Mouse (Mus musculus) hindbrain, postnatal 0 days (tissue): ENCODE results near the gene Abcc8. TPM values are rescaled to one million over a fixed set of nuclear protein-coding genes. Genes with fewer than 3 reads are reported as not detected.
"Not testable (repeated sequence)": the region's sequence is repeated elsewhere in the genome, so short reads cannot be mapped to it uniquely, and the experiment has no call there.

ENCODE experiments used
- ATAC-seq: fragments of 200-750 bp; cut with Nextera tagmentation; 2 replicates; pipeline ENCODE4 v1.8.0; 2017; ENCODE audit warnings: mild to moderate bottlenecking, moderate TSS enrichment, moderate library complexity
- DNase-seq: peaks from one replicate; pipeline ENCODE4 v3.0.0-alpha.2; 2015; ENCODE audit warnings: low spot score
- H3K27ac ChIP-seq: fragments of 300-500 bp; sonication (generic); 2 replicates; pipeline ENCODE4 v1.5.1; 2014; ENCODE audit warnings: mild to moderate bottlenecking
- H3K27me3 ChIP-seq: fragments of 300-500 bp; sonication (generic); 2 replicates; pipeline ENCODE4 v1.6.1; 2014; ENCODE audit warnings: low read length, mixed read lengths; ENCODE audit not compliant: insufficient read depth
- H3K36me3 ChIP-seq: fragments of 300-500 bp; sonication (generic); 2 replicates; pipeline ENCODE4 v1.6.1; 2014; ENCODE audit warnings: low read length, mixed read lengths; ENCODE audit not compliant: insufficient read depth
- H3K4me1 ChIP-seq: fragments of 300-500 bp; sonication (generic); 2 replicates; pipeline ENCODE4 v1.6.1; 2014; ENCODE audit warnings: antibody characterized with exemption, low read length, mixed read lengths; ENCODE audit not compliant: insufficient read depth
- H3K4me2 ChIP-seq: fragments of 300-500 bp; sonication (generic); 2 replicates; pipeline ENCODE4 v1.6.1; 2014; ENCODE audit warnings: low read depth, mild to moderate bottlenecking, low read length, moderate library complexity, mixed read lengths
- H3K4me3 ChIP-seq: fragments of 300-500 bp; sonication (generic); 2 replicates; pipeline ENCODE4 v1.5.1; 2014; ENCODE audit warnings: low read length
- H3K9ac ChIP-seq: fragments of 300-500 bp; sonication (generic); replicated peaks from 2 replicates; pipeline ENCODE4 v1.6.1; 2014; ENCODE audit warnings: mild to moderate bottlenecking, low read length, moderate library complexity, mixed read lengths
- H3K9me3 ChIP-seq: fragments of 300-500 bp; sonication (generic); 2 replicates; pipeline ENCODE4 v1.6.1; 2016; ENCODE audit warnings: low read length, mixed read lengths
- CTCF ChIP-seq: IDR thresholded peaks from 2 replicates; pipeline ENCODE4 v1.5.1; 2016; ENCODE audit warnings: antibody characterized with exemption, control low read depth, low read depth
- WGBS: fragments of 180-500 bp; shearing (Covaris S2); extraction: QIAGEN DNeasy Blood & Tissue Kit; methylation state at CpG from one replicate; pipeline ENCODE4 v1.1.7; 2014; 5-methylcytosine and 5-hydroxymethylcytosine counted together
- polyA plus RNA-seq: library from polyadenylated mRNA; unstranded; fragments of >200 nt; fragmentation: Nextera tagmentation; extraction: Ambion mirVana; gene quantifications from 2 replicates; pipeline ENCODE4 v1.2.1, GENCODE M21; 2015
- total RNA-seq: library from RNA; depleted of rRNA; stranded (reverse); fragments of >200 nt; gene quantifications from 2 replicates; pipeline ENCODE4 v1.2.3, GENCODE M21; 2014

Gene Abcc8
- total and polyA plus RNA-seq, 2 experiments from 2014 or later = 11.2 to 29.8 TPM

DNA sequence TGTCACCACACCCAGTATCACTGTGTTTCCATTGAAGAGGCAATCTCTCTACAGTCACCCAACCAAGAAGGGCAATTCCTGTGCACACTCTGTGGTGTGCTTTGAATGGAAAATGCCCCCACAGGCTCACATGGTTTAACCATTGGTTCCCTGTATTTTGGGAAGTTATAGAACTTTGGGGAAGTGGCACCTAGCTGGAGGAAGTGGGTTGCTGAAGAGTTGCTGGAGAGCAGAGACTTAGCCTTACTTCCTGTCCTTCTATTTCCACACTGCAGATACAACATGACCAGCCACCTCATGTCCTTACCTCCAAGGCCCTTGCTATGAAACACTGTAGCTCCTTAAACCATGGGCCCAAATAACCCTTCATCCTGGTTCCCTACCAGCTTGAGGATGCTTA is 4.4 kb upstream of the Abcc8 start:
- Histone ChIP-seq H3K4me2 (no peak overlapping the region), H3K9me3 (no peaks in the 10 kb centered on the region), H3K9ac (no peak overlapping the region), H3K4me1 (0 out of 2 replicates have a peak, but pooled peaks cover 4% of the 10 kb centered on the region), H3K36me3 (no peaks in the 10 kb centered on the region), H3K27ac (no peak overlapping the region), H3K27me3 (no peaks in the 10 kb centered on the region), H3K4me3 (no peak overlapping the region)
- TF ChIP-seq CTCF = no peak
- ATAC-seq (no peak), DNase-seq (no peak)

DNA sequence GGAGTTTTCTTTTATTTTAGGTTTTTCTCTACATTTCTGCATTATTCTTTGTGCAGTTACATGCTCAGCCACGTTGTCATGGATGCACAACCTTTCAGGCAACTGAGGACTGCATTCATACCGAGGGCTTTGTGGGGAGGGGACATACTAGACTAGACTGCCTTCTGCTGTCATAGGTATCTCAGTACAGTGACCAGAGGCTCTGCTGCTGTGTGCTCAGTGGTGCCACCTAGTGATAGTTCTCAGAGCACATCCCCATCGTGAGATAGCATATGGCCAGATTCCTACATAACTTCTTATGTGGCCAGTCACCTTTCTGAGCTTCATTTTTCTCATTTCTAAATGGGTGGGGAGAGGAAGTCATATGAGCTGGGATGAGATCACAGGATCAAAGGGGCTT is 1.8 kb upstream of the Abcc8 start:
- H3K27me3 ChIP-seq = no peaks in the 10 kb centered on the region
- no peak overlapping the region for H3K4me3 ChIP-seq
- H3K4me1 ChIP-seq = 0 out of 2 replicates have a peak, but pooled peaks cover 4% of the 10 kb centered on the region
- H3K27ac ChIP-seq = no peak overlapping the region
- TF ChIP-seq CTCF = peak; percentile 97
- H3K4me2 ChIP-seq = no peak overlapping the region
- DNase-seq (peak; percentile 83), ATAC-seq (peak; percentile 82)
- no peaks in the 10 kb centered on the region for H3K9me3 ChIP-seq
- H3K36me3 ChIP-seq = no peaks in the 10 kb centered on the region
- no peak overlapping the region for H3K9ac ChIP-seq
- 4% methylated on average over 3 of the region's 3 CpGs for WGBS

DNA sequence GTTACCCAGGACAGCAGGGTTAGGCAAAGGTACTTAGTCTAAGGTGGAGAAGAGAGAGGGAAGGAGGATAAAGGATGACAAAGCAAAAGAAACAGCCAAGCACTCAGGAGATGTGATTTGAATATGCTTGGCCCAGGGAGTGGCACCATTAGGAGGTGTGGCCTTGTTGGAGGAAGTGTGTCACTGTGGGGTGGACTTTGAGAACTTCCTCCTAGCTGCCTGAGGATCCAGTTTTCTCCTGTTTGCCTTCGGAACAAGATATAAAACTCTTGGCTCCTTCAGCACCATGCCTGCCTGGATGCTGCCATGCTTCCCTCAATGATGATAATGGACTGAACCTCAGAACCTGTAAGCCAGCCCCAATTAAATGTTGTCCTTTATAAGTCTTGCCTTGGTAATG is 10.9 kb downstream of the Abcc8 start:
- WGBS = 87% methylated on average over 1 of the region's 1 CpGs
- not testable (repeated sequence) for DNase-seq, ATAC-seq, H3K9ac ChIP-seq, H3K9me3 ChIP-seq, H3K27me3 ChIP-seq, H3K36me3 ChIP-seq, H3K27ac ChIP-seq, H3K4me2 ChIP-seq, H3K4me3 ChIP-seq, H3K4me1 ChIP-seq

DNA sequence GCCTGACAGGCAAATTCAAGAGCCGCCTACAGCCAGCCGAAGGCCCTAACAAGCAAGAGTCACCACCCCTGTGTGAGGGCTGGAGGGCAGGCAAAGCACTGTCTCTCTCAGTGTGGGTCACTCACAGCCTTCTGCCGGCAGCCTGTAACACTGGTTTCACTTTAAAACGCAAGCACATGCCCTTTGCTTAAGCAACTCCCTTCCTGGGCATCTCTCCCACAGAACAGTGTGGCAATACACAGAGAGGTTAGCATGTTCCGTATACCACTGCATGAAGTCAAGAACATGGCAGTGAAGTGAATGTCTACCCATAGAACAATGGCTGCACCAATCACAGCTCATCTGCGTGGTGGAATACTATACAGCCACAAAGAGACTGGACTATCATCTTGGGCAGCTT is 11.4 kb downstream of the Abcc8 start:
- ATAC-seq (no peak), DNase-seq (no peak)
- Histone ChIP-seq H3K4me1 (no peaks in the 10 kb centered on the region), H3K4me2 (no peak overlapping the region), H3K27me3 (no peaks in the 10 kb centered on the region), H3K27ac (no peak overlapping the region), H3K9ac (no peak overlapping the region), H3K9me3 (no peaks in the 10 kb centered on the region), H3K4me3 (no peak overlapping the region), H3K36me3 (no peaks in the 10 kb centered on the region; the same call in 1 of the 2 replicates)
- no peak for TF ChIP-seq CTCF
- 97% methylated on average over 6 of the region's 6 CpGs for WGBS

DNA sequence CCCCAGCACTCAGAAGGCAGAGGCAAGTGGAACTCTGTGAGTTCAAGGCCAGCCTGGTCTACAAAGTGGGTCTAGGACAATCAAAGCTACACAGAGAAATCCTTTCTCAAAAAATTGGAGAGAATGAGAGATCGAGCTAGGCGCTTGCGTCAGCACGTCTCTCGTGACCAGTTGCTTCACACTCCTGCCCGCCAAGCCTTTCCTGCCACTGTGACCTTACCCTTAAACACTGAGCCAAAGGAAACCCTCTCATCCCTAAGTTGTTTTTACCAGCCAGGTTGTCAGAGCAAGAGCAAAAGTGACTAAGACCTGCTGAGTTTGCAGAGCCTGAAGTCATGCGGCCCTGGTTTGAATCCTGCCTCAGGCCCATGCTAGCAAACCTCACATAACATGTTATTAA is 11.9 kb downstream of the Abcc8 start:
- 96% methylated on average over 7 of the region's 7 CpGs for WGBS
- Histone ChIP-seq H3K36me3 (no peaks in the 10 kb centered on the region; the same call in 1 of the 2 replicates), H3K4me2 (no peak overlapping the region), H3K9ac (no peak overlapping the region), H3K27me3 (no peaks in the 10 kb centered on the region), H3K4me1 (no peaks in the 10 kb centered on the region), H3K27ac (no peak overlapping the region), H3K4me3 (no peak overlapping the region), H3K9me3 (no peaks in the 10 kb centered on the region)
- no peak for ATAC-seq
- DNase-seq = no peak
- TF ChIP-seq CTCF = no peak

DNA sequence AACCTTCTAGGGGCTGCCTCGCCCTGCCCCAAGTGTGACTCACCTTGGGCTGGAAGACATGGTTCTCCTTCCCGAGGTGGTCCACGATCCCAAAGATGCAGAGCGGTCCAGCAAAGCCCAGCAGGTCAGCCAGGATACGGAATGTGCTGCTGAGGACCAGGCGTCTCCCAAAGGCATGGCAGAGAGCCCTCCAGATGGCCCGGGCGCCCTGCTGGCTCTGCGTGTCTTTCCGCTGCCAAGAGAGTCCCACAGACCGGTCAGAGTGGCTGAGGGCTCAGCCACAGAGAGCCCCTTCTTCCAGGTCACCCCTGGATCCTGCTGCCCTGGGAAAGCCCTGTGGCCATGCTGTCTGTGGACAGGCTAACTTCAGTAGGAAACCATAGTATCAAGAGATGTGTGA is 14.0 kb downstream of the Abcc8 start:
- H3K9ac ChIP-seq = no peak overlapping the region
- no peak overlapping the region for H3K4me2 ChIP-seq
- H3K36me3 ChIP-seq = no peaks in the 10 kb centered on the region; the same call in 1 of the 2 replicates
- peaks cover 3% of the 10 kb centered on the region; the same call in 1 of the 2 replicates for H3K4me1 ChIP-seq
- H3K9me3 ChIP-seq = no peaks in the 10 kb centered on the region
- TF ChIP-seq CTCF = no peak
- H3K4me3 ChIP-seq = no peak overlapping the region
- WGBS = 85% methylated on average over 11 of the region's 11 CpGs
- DNase-seq = no peak
- no peaks in the 10 kb centered on the region for H3K27me3 ChIP-seq
- no peak overlapping the region for H3K27ac ChIP-seq
- no peak for ATAC-seq

DNA sequence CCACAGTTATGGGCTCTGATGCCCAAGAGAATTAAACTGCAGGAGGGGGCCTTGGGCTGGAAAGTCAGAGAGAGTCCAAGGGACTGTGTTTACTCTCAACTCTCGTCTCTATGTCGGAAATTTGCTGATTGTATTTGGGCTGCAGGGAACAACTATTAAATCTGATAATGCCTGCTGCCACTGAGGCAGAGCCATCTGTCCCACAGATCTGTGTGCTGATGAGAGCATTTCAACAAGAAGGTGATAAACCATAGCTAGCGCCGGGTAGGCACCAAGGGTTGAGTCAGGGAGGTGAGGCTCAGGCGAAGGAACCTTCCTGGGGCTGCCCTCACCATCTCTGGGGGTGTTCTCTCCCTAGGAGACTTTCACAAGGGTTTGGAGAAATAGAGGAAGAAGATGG is 17.1 kb downstream of the Abcc8 start:
- 61% methylated on average over 5 of the region's 5 CpGs for WGBS
- H3K27me3 ChIP-seq = no peaks in the 10 kb centered on the region
- no peak for TF ChIP-seq CTCF
- no peak for ATAC-seq
- no peaks in the 10 kb centered on the region for H3K9me3 ChIP-seq
- H3K27ac ChIP-seq = peak overlapping the region; percentile 68
- H3K4me2 ChIP-seq = no peak overlapping the region
- no peak overlapping the region for H3K4me3 ChIP-seq
- no peaks in the 10 kb centered on the region; the same call in 1 of the 2 replicates for H3K36me3 ChIP-seq
- DNase-seq = no peak
- peaks cover 3% of the 10 kb centered on the region; the same call in 1 of the 2 replicates for H3K4me1 ChIP-seq
- H3K9ac ChIP-seq = no peak overlapping the region
